ENCODE assay signal across 14 mouse cellular contexts in the genomic region with DNA sequence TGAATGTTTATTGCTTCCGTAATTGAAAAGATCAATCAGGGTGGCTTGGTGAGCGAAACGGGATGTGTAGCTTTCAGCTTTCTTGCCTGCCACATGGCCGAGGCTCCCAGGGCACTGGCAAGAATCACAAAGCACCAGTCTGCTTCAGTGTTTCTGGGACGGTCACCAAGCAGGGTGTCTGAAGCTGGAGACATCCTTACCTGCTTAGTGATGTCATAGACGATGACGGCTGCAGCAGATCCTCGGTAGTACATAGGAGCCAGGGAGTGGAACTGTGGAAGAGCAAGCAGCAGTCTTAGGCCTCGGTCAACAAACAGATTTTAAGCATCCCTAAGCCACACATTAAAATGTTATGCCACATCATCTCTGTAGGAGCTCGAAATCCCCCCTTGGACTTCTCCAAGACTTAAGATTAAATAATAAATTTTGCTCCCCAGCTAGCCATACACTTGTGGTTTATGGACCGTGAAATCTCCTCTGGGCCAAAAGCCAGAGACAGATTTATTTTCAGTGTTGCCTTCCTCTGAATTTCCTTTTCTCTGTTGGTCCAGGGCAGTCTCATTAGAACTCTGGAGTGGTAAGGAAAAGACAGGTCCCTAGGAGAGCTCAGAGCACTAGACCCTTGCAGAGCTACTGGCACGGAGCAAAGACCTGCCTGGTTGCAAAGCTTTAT. TPM values are rescaled to one million over a fixed set of nuclear protein-coding genes. Genes with fewer than 3 reads are reported as not detected.
DNase-seq lines count a peak whose midpoint lies in the region.
"Had no signal": no experiment of that assay in that cellular context is flagged by ENCODE, and none has a peak within 500 bp of the region (broad histone marks: within the 10 kb centered on the region; RNA-seq: fewer than 3 reads in every experiment).

No protein-coding gene starts in this region.

- intact Hi-C loops in left cerebral cortex, postnatal 14 days (cut with DNase I) = no loop called here

- peak; percentile 85 for DNase-seq in 3T3-L1 (ENCODE audit: low read depth, low spot score)
- peak; percentile 56 for DNase-seq in Muller cell, postnatal 12 days (ENCODE audit: inconsistent ontology term)
- DNase-seq in cerebellum, postnatal 14 days = peak; percentile 73 to 77
- peak; percentile 73 for DNase-seq in kidney, postnatal 10 days
- no peak for DNase-seq in frontal cortex, adult 2 months (ENCODE audit: extremely low spot score in 1 of 2, low spot score in 1 of 2)
- DNase-seq in layer of hippocampus, adult 9-10 months (ENCODE audit: low spot score) = no peak
- no peak for DNase-seq in left cerebral cortex, postnatal 14 days (ENCODE audit: low spot score in 2 of 2)
- DNase-seq in lung, postnatal 14 days = no peak
- DNase-seq: adrenal gland, postnatal 14 days; embryo, embryonic 11 days; liver, embryonic 13.5 days had no signal

RNA-seq across cellular contexts. Expression of a gene that starts 56.0 kb away (rescaled TPM):
- 0.10 and 0.19 TPM in 2 replicates for polyA plus RNA-seq in frontal cortex, adult 2 months (2012; rRNA removed)
- under 1 TPM in 1 of 2 experiments, not detected in 1; 0.25 TPM for total RNA-seq in left cerebral cortex, postnatal 14 days (2021)
- total RNA-seq: megakaryocyte, adult 5-6 weeks; MEL had no signal
- polyA plus RNA-seq: heart, embryonic 15.5 days; liver, embryonic 13.5 days had no signal

Comparison
In these comparisons a context has a peak if more than half of its experiments do, and no peak if none do; other contexts are left out.
1. DNase-seq: peak in 3T3-L1 (single experiment), Muller cell, postnatal 12 days (single experiment), cerebellum, postnatal 14 days (2 of 2) and kidney, postnatal 10 days (single experiment); none in frontal cortex, adult 2 months (0 of 2), layer of hippocampus, adult 9-10 months (single experiment), left cerebral cortex, postnatal 14 days (0 of 2) and lung, postnatal 14 days (single experiment).